Mouse (Mus musculus): ENCODE measurements at regions not wholly inside any gene's neighbourhood (a gene's known extent, or its start where the extent isn't known, plus 50 kb on each side); places are given as distances from the start of the nearest gene placed in this dataset.

- no peak for ATAC-seq (ENCODE audit: low FRiP score, low read depth)
- WGBS: 1% methylated on average over 5 of the region's 5 CpGs
Observed at GRCm38 (mm10) chr1:88752332-88752731, 50.3 kb upstream of the Arl4c start.

GRCm38 (mm10) chr1:88756658-88757057 is 54.6 kb upstream of the Arl4c start:
- H3K36me3 ChIP-seq: no peaks in the 10 kb centered on the region
- 0 out of 2 replicates have a peak, but pooled peaks cover 7% of the 10 kb centered on the region for H3K4me1 ChIP-seq
- ATAC-seq (ENCODE audit: low FRiP score, low read depth): no peak
- 83% methylated on average over 7 of the region's 7 CpGs for WGBS
- H3K4me3 ChIP-seq: no peak overlapping the region
- no peak overlapping the region for H3K9ac ChIP-seq
- H3K4me2 ChIP-seq (replicated peaks): no peak overlapping the region
- peaks cover 3% of the 10 kb centered on the region; the same call in 1 of the 2 replicates for H3K9me3 ChIP-seq
- no peak overlapping the region for H3K27ac ChIP-seq
- H3K27me3 ChIP-seq: no peaks in the 10 kb centered on the region

More at GRCm38 (mm10) chr1:88752332-88752731, 50.3 kb upstream of the Arl4c start:
- H3K36me3 ChIP-seq: no peaks in the 10 kb centered on the region
- H3K4me3 ChIP-seq: no peak overlapping the region
- no peaks in the 10 kb centered on the region for H3K27me3 ChIP-seq
- H3K27ac ChIP-seq: no peak overlapping the region
- H3K9me3 ChIP-seq: peaks cover 3% of the 10 kb centered on the region; the same call in 1 of the 2 replicates
- no peak overlapping the region for H3K4me2 ChIP-seq (replicated peaks)
- H3K9ac ChIP-seq: no peak overlapping the region
- 0 out of 2 replicates have a peak, but pooled peaks cover 7% of the 10 kb centered on the region for H3K4me1 ChIP-seq

- Histone ChIP-seq H3K4me3 (no peak overlapping the region), H3K27me3 (no peaks in the 10 kb centered on the region), H3K27ac (no peak overlapping the region), H3K9ac (no peak overlapping the region), H3K36me3 (no peaks in the 10 kb centered on the region), H3K4me1 (0 out of 2 replicates have a peak, but pooled peaks cover 7% of the 10 kb centered on the region), H3K4me2 (replicated peaks) (no peak overlapping the region), H3K9me3 (peaks cover 3% of the 10 kb centered on the region; the same call in 1 of the 2 replicates)
- 72% methylated on average over 7 of the region's 7 CpGs for WGBS
- no peak for ATAC-seq (ENCODE audit: low FRiP score, low read depth)
Observed at GRCm38 (mm10) chr1:88757162-88757561, 55.1 kb upstream of the Arl4c start.

- no peak overlapping the region for H3K4me2 ChIP-seq (replicated peaks)
- no peak overlapping the region for H3K27ac ChIP-seq
- peaks cover 3% of the 10 kb centered on the region; the same call in 1 of the 2 replicates for H3K9me3 ChIP-seq
- WGBS: 22% methylated on average over 3 of the region's 3 CpGs
- ATAC-seq (ENCODE audit: low FRiP score, low read depth): no peak
- H3K9ac ChIP-seq: no peak overlapping the region
- H3K4me3 ChIP-seq: no peak overlapping the region
- no peaks in the 10 kb centered on the region for H3K27me3 ChIP-seq
- no peaks in the 10 kb centered on the region for H3K36me3 ChIP-seq
- H3K4me1 ChIP-seq: 0 out of 2 replicates have a peak, but pooled peaks cover 7% of the 10 kb centered on the region
Observed at GRCm38 (mm10) chr1:88757746-88758145, 55.7 kb upstream of the Arl4c start.

GRCm38 (mm10) chr1:88760643-88761042 is 58.6 kb upstream of the Arl4c start:
- 0 out of 2 replicates have a peak, but pooled peaks cover 7% of the 10 kb centered on the region for H3K4me1 ChIP-seq
- no peak overlapping the region for H3K4me2 ChIP-seq (replicated peaks)
- H3K9ac ChIP-seq: no peak overlapping the region
- WGBS: 69% methylated on average over 11 of the region's 11 CpGs
- no peaks in the 10 kb centered on the region for H3K9me3 ChIP-seq
- H3K27ac ChIP-seq: no peak overlapping the region
- no peaks in the 10 kb centered on the region for H3K36me3 ChIP-seq
- no peak for ATAC-seq (ENCODE audit: low FRiP score, low read depth)
- H3K27me3 ChIP-seq: no peaks in the 10 kb centered on the region
- no peak overlapping the region for H3K4me3 ChIP-seq

GRCm38 (mm10) chr1:88761121-88761520 is 59.1 kb upstream of the Arl4c start:
- Histone ChIP-seq H3K9ac (no peak overlapping the region), H3K4me1 (0 out of 2 replicates have a peak, but pooled peaks cover 7% of the 10 kb centered on the region), H3K36me3 (no peaks in the 10 kb centered on the region), H3K4me2 (replicated peaks) (no peak overlapping the region), H3K27me3 (no peaks in the 10 kb centered on the region), H3K9me3 (no peaks in the 10 kb centered on the region), H3K4me3 (no peak overlapping the region), H3K27ac (no peak overlapping the region)
- no peak for ATAC-seq (ENCODE audit: low FRiP score, low read depth)
- WGBS: 67% methylated on average over 6 of the region's 6 CpGs

- no peak for ATAC-seq (ENCODE audit: low FRiP score, low read depth)
- Histone ChIP-seq H3K9ac (no peak overlapping the region), H3K9me3 (no peaks in the 10 kb centered on the region), H3K4me2 (replicated peaks) (no peak overlapping the region), H3K4me1 (no peaks in the 10 kb centered on the region), H3K27me3 (no peaks in the 10 kb centered on the region), H3K4me3 (no peak overlapping the region), H3K27ac (no peak overlapping the region), H3K36me3 (no peaks in the 10 kb centered on the region)
- WGBS: 53% methylated on average over 6 of the region's 6 CpGs
Observed at GRCm38 (mm10) chr1:88763725-88764364, 61.8 kb upstream of the Arl4c start.

- no peaks in the 10 kb centered on the region for H3K36me3 ChIP-seq
- H3K27ac ChIP-seq: no peak overlapping the region
- no peak for ATAC-seq (ENCODE audit: low FRiP score, low read depth)
- no peak overlapping the region for H3K9ac ChIP-seq
- H3K4me1 ChIP-seq: peaks cover under 1% of the 10 kb centered on the region
- H3K27me3 ChIP-seq: no peaks in the 10 kb centered on the region
- WGBS: 91% methylated on average over 1 of the region's 1 CpGs
- H3K4me3 ChIP-seq: no peak overlapping the region
- H3K4me2 ChIP-seq (replicated peaks): no peak overlapping the region
- H3K9me3 ChIP-seq: no peaks in the 10 kb centered on the region
Observed at GRCm38 (mm10) chr1:88764478-88764877, 62.5 kb upstream of the Arl4c start.

GRCm38 (mm10) chr1:88777009-88777408 is 75.0 kb upstream of the Arl4c start:
- 95% methylated on average over 5 of the region's 5 CpGs for WGBS
- Histone ChIP-seq H3K4me3 (no peak overlapping the region), H3K36me3 (no peaks in the 10 kb centered on the region), H3K9me3 (no peaks in the 10 kb centered on the region), H3K4me1 (peaks cover 5% of the 10 kb centered on the region; the same call in 1 of the 2 replicates), H3K27me3 (no peaks in the 10 kb centered on the region), H3K4me2 (replicated peaks) (no peak overlapping the region), H3K27ac (no peak overlapping the region), H3K9ac (no peak overlapping the region)
- ATAC-seq (ENCODE audit: low FRiP score, low read depth): no peak

- Histone ChIP-seq H3K4me2 (replicated peaks) (no peak overlapping the region), H3K4me1 (peaks cover 5% of the 10 kb centered on the region; the same call in 1 of the 2 replicates), H3K27me3 (no peaks in the 10 kb centered on the region), H3K9me3 (no peaks in the 10 kb centered on the region), H3K27ac (no peak overlapping the region), H3K4me3 (no peak overlapping the region), H3K36me3 (no peaks in the 10 kb centered on the region), H3K9ac (no peak overlapping the region)
- ATAC-seq (ENCODE audit: low FRiP score, low read depth): no peak
- WGBS: 78% methylated on average over 4 of the region's 4 CpGs
Observed at GRCm38 (mm10) chr1:88780262-88780661, 78.2 kb upstream of the Arl4c start.

GRCm38 (mm10) chr1:88783083-88783482 is 81.1 kb upstream of the Arl4c start:
- Histone ChIP-seq H3K27ac (no peak overlapping the region), H3K9ac (no peak overlapping the region), H3K4me3 (no peak overlapping the region), H3K4me2 (replicated peaks) (no peak overlapping the region), H3K36me3 (no peaks in the 10 kb centered on the region), H3K27me3 (no peaks in the 10 kb centered on the region), H3K4me1 (peaks cover 5% of the 10 kb centered on the region; the same call in 1 of the 2 replicates), H3K9me3 (no peaks in the 10 kb centered on the region; the same call in 1 of the 2 replicates)
- WGBS: 70% methylated on average over 4 of the region's 4 CpGs
- no peak for ATAC-seq (ENCODE audit: low FRiP score, low read depth)

GRCm38 (mm10) chr1:88784866-88785620 is 83.0 kb upstream of the Arl4c start:
- no peak overlapping the region for H3K4me3 ChIP-seq
- no peaks in the 10 kb centered on the region; the same call in 1 of the 2 replicates for H3K9me3 ChIP-seq
- H3K9ac ChIP-seq: no peak overlapping the region
- H3K4me1 ChIP-seq: no peaks in the 10 kb centered on the region
- no peak overlapping the region for H3K4me2 ChIP-seq (replicated peaks)
- 62% methylated on average over 4 of the region's 5 CpGs for WGBS
- H3K27me3 ChIP-seq: no peaks in the 10 kb centered on the region
- ATAC-seq (ENCODE audit: low FRiP score, low read depth): no peak
- no peak overlapping the region for H3K27ac ChIP-seq
- no peaks in the 10 kb centered on the region for H3K36me3 ChIP-seq

All from limb, embryonic 13.5 days (tissue).